Mouse (Mus musculus): Measurements from ENCODE around the gene Serpinb9b.

The Serpinb9b gene

GRCm38 (mm10) chr13:33047234-33047633, 20.0 kb downstream of the Serpinb9b start:
- no peak for DNase-seq (ENCODE audit: low spot score)

GRCm38 (mm10) chr13:33048187-33048586, 21.0 kb downstream of the Serpinb9b start:
- no peak for DNase-seq (ENCODE audit: low spot score)

GRCm38 (mm10) chr13:33051697-33052096, 24.5 kb downstream of the Serpinb9b start:
- no peak for DNase-seq (ENCODE audit: low spot score)

- DNase-seq (ENCODE audit: low spot score) = no peak
These were observed 35.8 kb downstream of the Serpinb9b start for GRCm38 (mm10) chr13:33063048-33063447.

- DNase-seq (ENCODE audit: low spot score) = no peak
These were observed 40.3 kb downstream of the Serpinb9b start for GRCm38 (mm10) chr13:33067387-33067977.

GRCm38 (mm10) chr13:33068164-33068563, 40.9 kb downstream of the Serpinb9b start:
- no peak for DNase-seq (ENCODE audit: low spot score)

GRCm38 (mm10) chr13:33071776-33072175, 44.6 kb downstream of the Serpinb9b start:
- no peak for DNase-seq (ENCODE audit: low spot score)

GRCm38 (mm10) chr13:33074029-33074428, 46.8 kb downstream of the Serpinb9b start:
- DNase-seq (ENCODE audit: low spot score) = peak; percentile 39

GRCm38 (mm10) chr13:33076247-33076646, 49.0 kb downstream of the Serpinb9b start:
- no peak for DNase-seq (ENCODE audit: low spot score)

- no peak for DNase-seq (ENCODE audit: low spot score)
These were observed 49.9 kb downstream of the Serpinb9b start for GRCm38 (mm10) chr13:33077026-33077685.

GRCm38 (mm10) chr13:33078056-33078705, 51.0 kb downstream of the Serpinb9b start, which contains the start of gene Serpinb1b:
Gene Serpinb1b, plus strand, starts transcription at chr13:33078575.
- DNase-seq (ENCODE audit: low spot score) = no peak

GRCm38 (mm10) chr13:33079391-33079790, 52.2 kb downstream of the Serpinb9b start:
- DNase-seq (ENCODE audit: low spot score) = no peak

GRCm38 (mm10) chr13:33080356-33080755, 53.1 kb downstream of the Serpinb9b start:
- no peak for DNase-seq (ENCODE audit: low spot score)

GRCm38 (mm10) chr13:33083834-33084233, 56.6 kb downstream of the Serpinb9b start:
- DNase-seq (ENCODE audit: low spot score) = no peak

- DNase-seq (ENCODE audit: low spot score) = no peak
These were observed 57.9 kb downstream of the Serpinb9b start for GRCm38 (mm10) chr13:33084975-33085694.

GRCm38 (mm10) chr13:33085695-33086432, 58.6 kb downstream of the Serpinb9b start:
- no peak for DNase-seq (ENCODE audit: low spot score)

GRCm38 (mm10) chr13:33089566-33089965, 62.4 kb downstream of the Serpinb9b start:
- DNase-seq (ENCODE audit: low spot score) = no peak

- DNase-seq (ENCODE audit: low spot score) = no peak
These were observed 63.3 kb downstream of the Serpinb9b start for GRCm38 (mm10) chr13:33090546-33090945.

GRCm38 (mm10) chr13:33091306-33091705, 64.1 kb downstream of the Serpinb9b start:
- DNase-seq (ENCODE audit: low spot score) = no peak

Data from urinary bladder, postnatal 25 days (tissue).